Mouse (Mus musculus): ENCODE data around the gene Dnajb13. TPM values are rescaled to one million over a fixed set of nuclear protein-coding genes. Genes with fewer than 3 reads are reported as not detected.

Gene Dnajb13
- total RNA-seq, 2 experiments from 2014 or later = 0.35 to 0.81 TPM

- no peak for DNase-seq (ENCODE audit: extremely low spot score in 1 of 2, low spot score in 1 of 2)
These were observed 51.0 kb downstream of the Dnajb13 start for GRCm38 (mm10) chr7:100463757-100464156.

- no peak for DNase-seq (ENCODE audit: extremely low spot score in 1 of 2, low spot score in 1 of 2)
These were observed 51.6 kb downstream of the Dnajb13 start for GRCm38 (mm10) chr7:100463194-100463593.

- peak in 1 of 2 experiments; percentile 23 for DNase-seq (ENCODE audit: extremely low spot score in 1 of 2, low spot score in 1 of 2)
These were observed 53.1 kb downstream of the Dnajb13 start for GRCm38 (mm10) chr7:100461621-100462151.

GRCm38 (mm10) chr7:100459862-100460261 is 54.9 kb downstream of the Dnajb13 start:
- DNase-seq (ENCODE audit: extremely low spot score in 1 of 2, low spot score in 1 of 2) = no peak

- no peak for DNase-seq (ENCODE audit: extremely low spot score in 1 of 2, low spot score in 1 of 2)
These were observed 56.6 kb downstream of the Dnajb13 start for GRCm38 (mm10) chr7:100458153-100458552.

Other genes with a start within 250 kb of the Dnajb13 start
- gene P4ha3, start 229.4 kb downstream of the Dnajb13 start, total RNA-seq (2021) = 1 to 10 TPM; 5.4 to 6.0 TPM
- 10 to 100 TPM; 21.4 to 23.2 TPM for gene C2cd3, start 142.7 kb downstream of the Dnajb13 start, total RNA-seq (2021)
- 100 to 1,000 TPM; 141 to 145 TPM for gene Ppme1, start 142.7 kb downstream of the Dnajb13 start, total RNA-seq (2021)
- gene Ucp3, start 42.0 kb downstream of the Dnajb13 start, total RNA-seq (2021) = 1 to 10 TPM; 2.0 to 2.5 TPM
- 10 to 100 TPM; 67.2 to 72.0 TPM for gene Ucp2, start 21.6 kb downstream of the Dnajb13 start, total RNA-seq (2021)
- 10 to 100 TPM in 1 of 2 experiments, 1 to 10 TPM in 1; 9.2 to 10.0 TPM for gene Coa4, start 22.1 kb upstream of the Dnajb13 start, total RNA-seq (2021)
- 100 to 1,000 TPM; 373 to 387 TPM for gene Rab6a, start 92.5 kb upstream of the Dnajb13 start, total RNA-seq (2021)
- 10 to 100 TPM; 63.9 to 67.7 TPM for gene Mrpl48, start 93.3 kb upstream of the Dnajb13 start, total RNA-seq (2021)
- gene Plekhb1, start 147.5 kb upstream of the Dnajb13 start, total RNA-seq (2021) = 100 to 1,000 TPM; 161 to 194 TPM
- 100 to 1,000 TPM; 224 to 251 TPM for gene Fam168a, start 191.7 kb upstream of the Dnajb13 start, total RNA-seq (2021)

All from layer of hippocampus, postnatal 25 days (tissue).